In the genomic region with DNA sequence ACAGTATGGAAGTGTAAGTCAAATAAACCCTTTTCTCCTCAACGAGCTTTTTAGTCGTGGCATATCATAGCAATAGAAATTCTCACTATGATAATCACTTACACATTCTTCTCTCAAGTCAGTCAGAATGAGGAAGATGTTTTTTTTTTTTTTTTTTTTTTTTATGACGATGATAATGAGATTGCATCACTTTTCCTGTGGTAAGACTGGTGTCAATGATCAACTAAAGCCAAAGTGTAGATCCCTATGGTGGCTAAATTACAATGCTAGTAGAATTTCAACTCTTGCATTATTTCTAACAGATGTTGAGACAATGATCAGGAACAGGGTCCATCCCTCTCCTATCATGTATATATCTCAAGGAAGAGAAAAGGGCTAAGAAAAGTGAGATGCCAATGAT, we compare ENCODE assay signal across 25 mouse cellular contexts.
"Had no signal": no experiment of that assay in that cellular context is flagged by ENCODE, and none has a peak within 500 bp of the region (broad histone marks: within the 10 kb centered on the region; RNA-seq: fewer than 3 reads in every experiment).

No protein-coding gene starts in this region.

- ATAC-seq: hindbrain, embryonic 16.5 days; inflammation-experienced regulatory T-cells, adult 6 months; intestine, embryonic 15.5 days; intestine, postnatal 0 days had no signal

- H3K4me3 ChIP-seq: heart, embryonic 10.5 days; heart, embryonic 12.5 days; hindbrain, embryonic 10.5 days; hindbrain, embryonic 12.5 days; intestine, embryonic 15.5 days; kidney, embryonic 15.5 days; limb, embryonic 10.5 days; limb, embryonic 12.5 days; liver, embryonic 13.5 days had no signal

- DNase-seq: gastrocnemius, postnatal 14 days; gastrocnemius, postnatal 36 days; heart, adult 18-20 months; heart, postnatal 10 days; heart, postnatal 4 days; kidney, adult 18-20 months; kidney, adult 8-10 months; kidney, postnatal 14 days; kidney, postnatal 36 days; layer of hippocampus, postnatal 36 days; liver; liver, embryonic 13.5 days had no signal

- H3K27ac ChIP-seq: heart, embryonic 10.5 days; hindbrain, embryonic 10.5 days; hindbrain, embryonic 12.5 days; hindbrain, embryonic 14.5 days; intestine, embryonic 15.5 days; kidney, embryonic 15.5 days; kidney, postnatal 0 days; limb, embryonic 10.5 days; limb, embryonic 12.5 days; liver, embryonic 13.5 days had no signal
